Mouse (Mus musculus): ENCODE measurements around the gene Abcg5.

DNA sequence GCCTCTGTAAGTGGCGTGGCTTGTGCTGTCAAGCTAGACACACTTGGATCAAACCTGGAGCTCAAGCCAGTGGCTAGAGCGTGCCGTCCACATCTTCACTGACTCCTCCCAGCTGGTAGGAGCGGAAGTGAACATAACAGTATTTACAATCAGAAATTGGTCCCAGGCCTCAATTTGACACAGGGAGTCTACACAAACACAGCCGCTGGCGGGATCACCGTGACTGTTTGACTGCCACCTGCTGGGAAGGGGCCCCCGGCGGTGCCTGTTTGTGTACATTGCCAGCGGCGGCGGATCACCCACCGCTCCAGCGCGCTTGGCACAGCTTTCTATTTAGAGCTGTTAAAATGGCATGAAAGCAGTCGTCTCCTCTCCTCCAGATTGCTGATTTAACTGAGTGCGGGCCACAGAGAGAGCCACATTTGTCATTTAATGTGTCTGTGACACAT, 26.6 kb upstream of the Abcg5 start:
- TF ChIP-seq TCF12 (IDR thresholded peaks at IDR 0.05; ENCODE audit: low read depth, low read length) (no peak), POLR2A (IDR thresholded peaks at IDR 0.05; ENCODE audit: low read depth, low read length) (no peak), USF1 (IDR thresholded peaks at IDR 0.05; ENCODE audit: low read depth, low read length) (no peak), ZKSCAN1 (IDR thresholded peaks at IDR 0.05; ENCODE audit: borderline replicate concordance, low read depth, low read length) (no peak), HCFC1 (IDR thresholded peaks at IDR 0.05; ENCODE audit: low read depth, low read length) (no peak), CHD1 (IDR thresholded peaks at IDR 0.05; ENCODE audit: low read depth, low read length) (no peak)
